Mouse (Mus musculus) gastrocnemius, postnatal 14 days (tissue): Measurements from ENCODE around the gene Zswim3. TPM values are rescaled to one million over a fixed set of nuclear protein-coding genes. Genes with fewer than 3 reads are reported as not detected.

Experiments
- DNase-seq: peaks from one replicate; pipeline ENCODE4 v3.0.0; 2021; ENCODE audit warnings: mixed read lengths
- intact Hi-C: fragments of 180-260 bp; cut with DNase I; formaldehyde crosslinking; loops from one replicate; pipeline ENCODE4 v1.15.1; 2025; ENCODE audit warnings: low total_unique reads
- long read RNA-seq, 2 experiments: library from polyadenylated mRNA; stranded (forward); transcript quantifications; one replicate each; pipeline ENCODE4 v2.0.0; 2021
- total RNA-seq, 2 experiments: library from RNA; stranded (reverse); gene quantifications; 2 replicates each; pipeline ENCODE4 v1.2.3; 2021

Zswim3 gene
- 1 to 10 TPM; 1.1 to 1.2 TPM for total RNA-seq
- long read RNA-seq, experiment 1, transcript Zswim3-201 (2 exons, 2,708 nt), result major isoform, 6 of 7 reads
- long read RNA-seq, experiment 1, partial matches to known transcripts, result 0 of 7 reads
- long read RNA-seq, experiment 1, other reads (novel, unspliced or antisense), result 1 of 7 reads
- long read RNA-seq, experiment 2, transcript Zswim3-201 (2 exons, 2,708 nt), result major isoform, 9 of 10 reads
- long read RNA-seq, experiment 2, partial matches to known transcripts, result 0 of 10 reads
- long read RNA-seq, experiment 2, other reads (novel, unspliced or antisense), result 1 of 10 reads

- intact Hi-C loops, result no loop called here
- DNase-seq, result peak; percentile 93
Observed at GRCm38 (mm10) chr2:164804533-164805331, at the start of gene Zswim3, which contains the start of gene Acot8. TSS of gene Zswim3 (plus strand) at chr2:164805098. TSS of gene Acot8 (minus strand) at chr2:164804882.

- intact Hi-C loops, result no loop called here
- no peak for DNase-seq
Observed at GRCm38 (mm10) chr2:164757841-164758240, 47.1 kb upstream of the Zswim3 start.

- DNase-seq, result no peak
- intact Hi-C loops, result no loop called here
Observed at GRCm38 (mm10) chr2:164758692-164759091, 46.2 kb upstream of the Zswim3 start.

GRCm38 (mm10) chr2:164760059-164760833 is 44.7 kb upstream of the Zswim3 start:
- intact Hi-C loops, result no loop called here
- no peak for DNase-seq

- DNase-seq, result no peak
- intact Hi-C loops, result no loop called here
Observed at GRCm38 (mm10) chr2:164761502-164761901, 43.4 kb upstream of the Zswim3 start.

- no peak for DNase-seq
- intact Hi-C loops, result no loop called here
Observed at GRCm38 (mm10) chr2:164761971-164762370, 42.9 kb upstream of the Zswim3 start.

GRCm38 (mm10) chr2:164762593-164762992 is 42.3 kb upstream of the Zswim3 start:
- intact Hi-C loops, result no loop called here
- no peak for DNase-seq

- no peak for DNase-seq
- intact Hi-C loops, result no loop called here
Observed at GRCm38 (mm10) chr2:164765841-164766240, 39.1 kb upstream of the Zswim3 start.

- DNase-seq, result no peak
- intact Hi-C loops, result no loop called here
Observed at GRCm38 (mm10) chr2:164767812-164768540, 36.9 kb upstream of the Zswim3 start.

- intact Hi-C loops, result no loop called here
Observed at GRCm38 (mm10) chr2:164769258-164770037, 35.5 kb upstream of the Zswim3 start, which contains the start of gene Ube2c. TSS of gene Ube2c (plus strand) at chr2:164769898.

GRCm38 (mm10) chr2:164770279-164770678 is 34.6 kb upstream of the Zswim3 start:
- intact Hi-C loops, result no loop called here
- no peak for DNase-seq

More at GRCm38 (mm10) chr2:164769258-164770037, 35.5 kb upstream of the Zswim3 start, which contains the start of gene Ube2c:
- DNase-seq, result peak; percentile 97

- intact Hi-C loops, result no loop called here
- DNase-seq, result no peak
Observed at GRCm38 (mm10) chr2:164771123-164771522, 33.8 kb upstream of the Zswim3 start.

GRCm38 (mm10) chr2:164773229-164773988 is 31.5 kb upstream of the Zswim3 start:
- intact Hi-C loops, result no loop called here
- no peak for DNase-seq

GRCm38 (mm10) chr2:164773989-164774364 is 30.9 kb upstream of the Zswim3 start:
- intact Hi-C loops, result no loop called here
- DNase-seq, result no peak

GRCm38 (mm10) chr2:164776130-164776529 is 28.8 kb upstream of the Zswim3 start:
- intact Hi-C loops, result no loop called here
- DNase-seq, result no peak

- intact Hi-C loops, result no loop called here
- DNase-seq, result no peak
Observed at GRCm38 (mm10) chr2:164776801-164777200, 28.1 kb upstream of the Zswim3 start.

- intact Hi-C loops, result no loop called here
- DNase-seq, result no peak
Observed at GRCm38 (mm10) chr2:164777246-164778014, 27.5 kb upstream of the Zswim3 start.
